Mouse (Mus musculus) forebrain, embryonic 14.5 days (tissue): Measurements from ENCODE around the gene Ivns1abp. TPM values are rescaled to one million over a fixed set of nuclear protein-coding genes. Genes with fewer than 3 reads are reported as not detected.

Source experiments
- ATAC-seq: fragments of 200-750 bp; cut with Nextera tagmentation; 2 replicates; pipeline ENCODE4 v1.8.0; 2017; ENCODE audit warnings: mild to moderate bottlenecking, moderate library complexity
- DNase-seq: peaks from one replicate; pipeline ENCODE4 v3.0.0-alpha.2; 2015; ENCODE audit warnings: low spot score
- H3K27ac ChIP-seq: fragments of 300-500 bp; sonication (generic); 2 replicates; pipeline ENCODE4 v1.5.1; 2014; ENCODE audit warnings: low read depth, mild to moderate bottlenecking, control low read depth, low read length, moderate library complexity
- H3K27me3 ChIP-seq: fragments of 300-500 bp; sonication (generic); replicated peaks from 2 replicates; pipeline ENCODE4 v1.6.1; 2014; ENCODE audit warnings: low read length, control low read depth, mixed read lengths; ENCODE audit not compliant: control insufficient read depth, insufficient read depth
- H3K36me3 ChIP-seq: fragments of 300-500 bp; sonication (generic); 2 replicates; pipeline ENCODE4 v1.6.1; 2014; ENCODE audit warnings: low read length, control low read depth; ENCODE audit not compliant: control insufficient read depth, insufficient read depth
- H3K4me1 ChIP-seq: fragments of 300-500 bp; sonication (generic); 2 replicates; pipeline ENCODE4 v1.6.1; 2014; ENCODE audit warnings: antibody characterized with exemption, low read length, control low read depth; ENCODE audit not compliant: control insufficient read depth, insufficient read depth
- H3K4me2 ChIP-seq: fragments of 300-500 bp; sonication (generic); 2 replicates; pipeline ENCODE4 v1.6.1; 2014; ENCODE audit warnings: mild to moderate bottlenecking, control low read depth, low read length
- H3K4me3 ChIP-seq: fragments of 300-500 bp; sonication (generic); 2 replicates; pipeline ENCODE4 v1.5.1; 2014; ENCODE audit warnings: low read depth, low read length, control low read depth
- H3K9ac ChIP-seq: fragments of 300-500 bp; sonication (generic); 2 replicates; pipeline ENCODE4 v1.6.1; 2014; ENCODE audit warnings: mild to moderate bottlenecking, low read length, control low read depth, moderate library complexity
- H3K9me3 ChIP-seq: fragments of 300-500 bp; sonication (generic); replicated peaks from 2 replicates; pipeline ENCODE4 v1.6.1; 2016; ENCODE audit warnings: low read length, control low read depth, mixed read lengths; ENCODE audit not compliant: control insufficient read depth
- WGBS: fragments of 180-500 bp; shearing (Covaris S2); extraction: QIAGEN DNeasy Blood & Tissue Kit; methylation state at CpG from one replicate; pipeline ENCODE4 v1.1.7; 2014; 5-methylcytosine and 5-hydroxymethylcytosine counted together
- polyA plus RNA-seq: library from polyadenylated mRNA; unstranded; fragments of >200 nt; fragmentation: Nextera tagmentation; extraction: Ambion mirVana; gene quantifications from 2 replicates; pipeline ENCODE4 v1.2.1, GENCODE M21; 2014

The Ivns1abp gene
- polyA plus RNA-seq, 1 experiment from 2014 or later: 323 TPM

- Histone ChIP-seq H3K4me1 (no peaks in the 10 kb centered on the region), H3K27me3 (no peaks in the 10 kb centered on the region), H3K27ac (no peak overlapping the region), H3K4me2 (no peak overlapping the region), H3K9me3 (no peaks in the 10 kb centered on the region), H3K36me3 (no peaks in the 10 kb centered on the region), H3K4me3 (no peak overlapping the region), H3K9ac (no peak overlapping the region)
- ATAC-seq (no peak), DNase-seq (no peak)
- WGBS: 84% methylated on average over 2 of the region's 2 CpGs
Observed at GRCm38 (mm10) chr1:151307059-151307458, 37.2 kb upstream of the Ivns1abp start.

- no peaks in the 10 kb centered on the region for H3K9me3 ChIP-seq
- DNase-seq: no peak
- no peak overlapping the region for H3K4me2 ChIP-seq
- H3K27me3 ChIP-seq: no peaks in the 10 kb centered on the region
- no peak for ATAC-seq
- no peak overlapping the region for H3K9ac ChIP-seq
- H3K4me1 ChIP-seq: no peaks in the 10 kb centered on the region
- H3K4me3 ChIP-seq: no peak overlapping the region
- no peak overlapping the region for H3K27ac ChIP-seq
- WGBS: 79% methylated on average over 3 of the region's 3 CpGs
- H3K36me3 ChIP-seq: no peaks in the 10 kb centered on the region
Observed at GRCm38 (mm10) chr1:151307821-151308220, 36.5 kb upstream of the Ivns1abp start.

- no peak overlapping the region for H3K4me2 ChIP-seq
- H3K4me1 ChIP-seq: no peaks in the 10 kb centered on the region
- H3K4me3 ChIP-seq: no peak overlapping the region
- no peak overlapping the region for H3K27ac ChIP-seq
- no peaks in the 10 kb centered on the region for H3K9me3 ChIP-seq
- no peaks in the 10 kb centered on the region for H3K27me3 ChIP-seq
- no peak overlapping the region for H3K9ac ChIP-seq
- ATAC-seq (no peak), DNase-seq (no peak)
- H3K36me3 ChIP-seq: no peaks in the 10 kb centered on the region
- 47% methylated on average over 4 of the region's 4 CpGs for WGBS
Observed at GRCm38 (mm10) chr1:151308508-151308907, 35.8 kb upstream of the Ivns1abp start.

- WGBS: 85% methylated on average over 5 of the region's 5 CpGs
- no peaks in the 10 kb centered on the region for H3K9me3 ChIP-seq
- no peak overlapping the region for H3K4me2 ChIP-seq
- no peaks in the 10 kb centered on the region for H3K27me3 ChIP-seq
- no peaks in the 10 kb centered on the region for H3K4me1 ChIP-seq
- no peak overlapping the region for H3K9ac ChIP-seq
- DNase-seq (no peak), ATAC-seq (no peak)
- H3K36me3 ChIP-seq: no peaks in the 10 kb centered on the region
- no peak overlapping the region for H3K4me3 ChIP-seq
- H3K27ac ChIP-seq: no peak overlapping the region
Observed at GRCm38 (mm10) chr1:151310511-151310910, 33.8 kb upstream of the Ivns1abp start.

- Histone ChIP-seq H3K9me3 (no peaks in the 10 kb centered on the region), H3K4me3 (no peak overlapping the region), H3K4me1 (no peaks in the 10 kb centered on the region), H3K27me3 (no peaks in the 10 kb centered on the region), H3K36me3 (no peaks in the 10 kb centered on the region), H3K9ac (no peak overlapping the region), H3K4me2 (no peak overlapping the region), H3K27ac (no peak overlapping the region)
- 40% methylated on average over 11 of the region's 11 CpGs for WGBS
- DNase-seq (no peak), ATAC-seq (peak; percentile 7; the same call in 1 of the 2 replicates)
Observed at GRCm38 (mm10) chr1:151311379-151311778, 32.9 kb upstream of the Ivns1abp start.

GRCm38 (mm10) chr1:151319267-151319666 is 25.0 kb upstream of the Ivns1abp start:
- no peaks in the 10 kb centered on the region for H3K36me3 ChIP-seq
- no peak overlapping the region for H3K4me3 ChIP-seq
- H3K9me3 ChIP-seq: no peaks in the 10 kb centered on the region
- no peaks in the 10 kb centered on the region for H3K4me1 ChIP-seq
- DNase-seq (no peak), ATAC-seq (no peak)
- 88% methylated on average over 7 of the region's 7 CpGs for WGBS
- no peak overlapping the region for H3K27ac ChIP-seq
- H3K9ac ChIP-seq: no peak overlapping the region
- no peaks in the 10 kb centered on the region for H3K27me3 ChIP-seq
- H3K4me2 ChIP-seq: no peak overlapping the region

GRCm38 (mm10) chr1:151320408-151320807 is 23.9 kb upstream of the Ivns1abp start:
- no peak overlapping the region for H3K9ac ChIP-seq
- no peaks in the 10 kb centered on the region for H3K9me3 ChIP-seq
- no peaks in the 10 kb centered on the region for H3K27me3 ChIP-seq
- H3K4me3 ChIP-seq: no peak overlapping the region
- no peak for ATAC-seq
- H3K4me2 ChIP-seq: no peak overlapping the region
- no peaks in the 10 kb centered on the region for H3K36me3 ChIP-seq
- H3K4me1 ChIP-seq: no peaks in the 10 kb centered on the region
- no peak overlapping the region for H3K27ac ChIP-seq
- DNase-seq: no peak
- 61% methylated on average over 4 of the region's 4 CpGs for WGBS

GRCm38 (mm10) chr1:151325328-151325727 is 18.9 kb upstream of the Ivns1abp start:
- Histone ChIP-seq H3K4me2 (no peak overlapping the region), H3K4me3 (no peak overlapping the region), H3K27ac (no peak overlapping the region), H3K27me3 (no peaks in the 10 kb centered on the region), H3K4me1 (no peaks in the 10 kb centered on the region), H3K36me3 (no peaks in the 10 kb centered on the region), H3K9me3 (no peaks in the 10 kb centered on the region), H3K9ac (no peak overlapping the region)
- no peak for DNase-seq
- ATAC-seq: no peak
- 81% methylated on average over 1 of the region's 1 CpGs for WGBS

GRCm38 (mm10) chr1:151328341-151329097 is 15.8 kb upstream of the Ivns1abp start:
- Histone ChIP-seq H3K9me3 (no peaks in the 10 kb centered on the region), H3K4me3 (no peak overlapping the region), H3K9ac (no peak overlapping the region), H3K4me2 (no peak overlapping the region), H3K4me1 (no peaks in the 10 kb centered on the region), H3K36me3 (no peaks in the 10 kb centered on the region), H3K27ac (no peak overlapping the region), H3K27me3 (no peaks in the 10 kb centered on the region)
- no peak for ATAC-seq
- DNase-seq: no peak
- WGBS: 87% methylated on average over 14 of the region's 14 CpGs
